1 mouse cellular context compared by ENCODE assay signal in the genomic region with DNA sequence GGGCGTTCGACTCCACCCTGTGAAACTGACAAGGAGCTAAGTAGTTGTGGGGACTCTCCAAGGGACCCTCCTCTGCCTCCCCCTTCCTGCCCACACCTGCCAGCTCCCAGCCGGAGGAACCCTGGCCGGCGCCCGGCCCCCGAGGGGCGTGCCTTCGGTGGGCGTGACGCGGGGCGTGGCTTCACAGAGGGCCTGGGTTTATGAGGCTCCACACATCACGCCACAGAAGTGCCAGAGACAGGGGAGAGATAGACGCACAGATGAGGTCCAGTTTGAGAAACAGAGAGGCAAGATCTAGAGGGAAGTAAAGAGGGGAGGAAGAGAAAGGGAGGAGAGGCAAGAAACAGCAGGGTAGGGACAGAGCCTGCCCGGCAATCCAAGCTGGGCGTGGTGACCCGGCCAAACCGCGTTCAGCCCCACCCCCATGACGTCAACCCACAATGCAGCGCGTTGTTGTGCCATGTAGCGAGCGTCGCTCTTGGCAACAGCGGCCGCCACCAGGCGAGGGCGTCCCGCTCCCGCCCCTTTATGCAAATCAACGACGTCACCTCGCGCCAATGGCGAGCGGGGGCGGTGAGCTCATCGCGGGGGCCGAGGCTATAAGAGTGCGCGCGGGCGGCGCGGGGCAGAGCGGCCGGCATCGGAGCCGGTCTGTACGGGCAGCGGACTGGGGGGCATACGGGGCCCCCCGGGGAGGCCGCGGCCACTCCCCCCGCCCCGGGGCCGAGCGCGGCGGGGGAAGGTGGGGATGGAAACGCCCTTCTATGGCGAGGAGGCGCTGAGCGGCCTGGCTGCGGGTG.
TF ChIP-seq lines count a peak whose summit lies in the region.

A gene (plus strand): TSS at position 640 of the 800 bp plus-strand sequence.

TF ChIP-seq in MEL, 35 proteins besides CTCF, POLR2A, EP300 and RAD21 (continued from another document):
- TF ChIP-seq GATA1 (IDR thresholded peaks at IDR 0.05; ENCODE audit: low read depth, low read length): no peak
- TF ChIP-seq TCF12 (IDR thresholded peaks at IDR 0.05; ENCODE audit: low read depth, low read length): peak; percentile 1; the same call in 1 of the 2 replicates
- peak; percentile 98 for TF ChIP-seq NELFE (IDR thresholded peaks at IDR 0.05; ENCODE audit: low read depth, low read length)
- peak; percentile 81 for TF ChIP-seq HCFC1 (IDR thresholded peaks at IDR 0.05; ENCODE audit: low read depth, low read length)
- TF ChIP-seq USF2 (IDR thresholded peaks at IDR 0.05; ENCODE audit: borderline replicate concordance in 1 of 2, insufficient read depth in 1 of 2, low read depth in 1 of 2, low read length in 2 of 2): no peak
- 0 out of 2 replicates have a peak, but pooled peaks have one; percentile 43 for TF ChIP-seq BHLHE40 (IDR thresholded peaks at IDR 0.05; ENCODE audit: borderline replicate concordance, low read depth, low read length)
